Mouse (Mus musculus) liver, embryonic 14.5 days (tissue): ENCODE results near the gene Shbg. TPM values are rescaled to one million over a fixed set of nuclear protein-coding genes. Genes with fewer than 3 reads are reported as not detected.
A peak's percentile ranks its signal among the peaks of the same experiment; 100 is the strongest.

Experiments
- ATAC-seq: fragments of 200-750 bp; cut with Nextera tagmentation; 2 replicates; pipeline ENCODE4 v1.8.0; 2017; ENCODE audit warnings: moderate number of reproducible peaks, mild to moderate bottlenecking, moderate library complexity; ENCODE audit not compliant: insufficient read depth
- DNase-seq, 3 experiments: peaks; one replicate each; pipeline ENCODE4 v3.0.0-alpha.2; 2012 to 2013; ENCODE audit warnings: low read depth in 3 of 3, low spot score in 3 of 3
- H3K27ac ChIP-seq: fragments of 300-500 bp; sonication (generic); 2 replicates; pipeline ENCODE4 v1.5.1; 2014; ENCODE audit warnings: moderate library complexity, mild to moderate bottlenecking, control low read depth, inconsistent platforms
- H3K27me3 ChIP-seq: fragments of 300-500 bp; sonication (generic); 2 replicates; pipeline ENCODE4 v1.6.1; 2014; ENCODE audit warnings: mild to moderate bottlenecking, low read length, moderate library complexity; ENCODE audit not compliant: control insufficient read depth, insufficient read depth
- H3K36me3 ChIP-seq: fragments of 300-500 bp; sonication (generic); replicated peaks from 2 replicates; pipeline ENCODE4 v1.6.1; 2014; ENCODE audit warnings: low read depth; ENCODE audit not compliant: control insufficient read depth, insufficient read depth
- H3K4me1 ChIP-seq, 2 experiments: fragments of 200-500 bp in 1 of 2; fragments of 300-500 bp in 1 of 2; sonication (generic) in 1 of 2; replicated peaks; 2 replicates each; pipeline ENCODE4 v1.6.1; 2012 to 2014; ENCODE audit warnings: antibody characterized with exemption in 1 of 2, inconsistent platforms in 1 of 2, low read length in 1 of 2; ENCODE audit not compliant: control insufficient read depth in 2 of 2, insufficient read depth in 2 of 2
- H3K4me2 ChIP-seq: fragments of 300-500 bp; sonication (generic); 2 replicates; pipeline ENCODE4 v1.6.1; 2014; ENCODE audit warnings: low read depth, mild to moderate bottlenecking, control low read depth, moderate library complexity
- H3K4me3 ChIP-seq, 2 experiments: fragments of 200-500 bp in 1 of 2; fragments of 300-500 bp in 1 of 2; sonication (generic) in 1 of 2; 2 replicates each; pipeline ENCODE4 v1.5.1; 2012 to 2014; ENCODE audit warnings: low read depth in 2 of 2, low read length in 2 of 2, mild to moderate bottlenecking in 2 of 2, control low read depth in 1 of 2, inconsistent platforms in 1 of 2, moderate library complexity in 1 of 2; ENCODE audit not compliant: insufficient read depth in 1 of 2
- H3K9ac ChIP-seq: fragments of 300-500 bp; sonication (generic); replicated peaks from 2 replicates; pipeline ENCODE4 v1.6.1; 2014; ENCODE audit warnings: mild to moderate bottlenecking, control low read depth, moderate library complexity
- H3K9me3 ChIP-seq: fragments of 300-500 bp; sonication (generic); 2 replicates; pipeline ENCODE4 v1.6.1; 2016; ENCODE audit warnings: low read length, mixed read lengths; ENCODE audit not compliant: control insufficient read depth
- CTCF ChIP-seq: IDR thresholded peaks from 2 replicates; pipeline ENCODE4 v1.5.1; 2016; ENCODE audit warnings: antibody characterized with exemption, low read depth, control low read depth
- EP300 ChIP-seq: IDR thresholded peaks from 2 replicates; pipeline ENCODE4 v1.6.1; 2016; ENCODE audit warnings: antibody characterized with exemption, low read depth
- WGBS: fragments of 180-500 bp; shearing (Covaris S2); extraction: QIAGEN DNeasy Blood & Tissue Kit; methylation state at CpG from one replicate; pipeline ENCODE4 v1.1.7; 2014; ENCODE audit not compliant: insufficient replicate concordance; 5-methylcytosine and 5-hydroxymethylcytosine counted together
- polyA plus RNA-seq, 2 experiments: library from polyadenylated mRNA; depleted of rRNA in 1 of 2; stranded (reverse) in 1 of 2; unstranded in 1 of 2; fragments of >200 nt; fragmentation: Nextera tagmentation in 1 of 2; extraction: Ambion mirVana in 1 of 2; gene quantifications; 2 replicates each; pipeline versions ENCODE4 v1.2.1 to v1.2.3; 2012 to 2014

Shbg gene
- polyA plus RNA-seq, 2 experiments, result 21.4 to 28.4 TPM

DNA sequence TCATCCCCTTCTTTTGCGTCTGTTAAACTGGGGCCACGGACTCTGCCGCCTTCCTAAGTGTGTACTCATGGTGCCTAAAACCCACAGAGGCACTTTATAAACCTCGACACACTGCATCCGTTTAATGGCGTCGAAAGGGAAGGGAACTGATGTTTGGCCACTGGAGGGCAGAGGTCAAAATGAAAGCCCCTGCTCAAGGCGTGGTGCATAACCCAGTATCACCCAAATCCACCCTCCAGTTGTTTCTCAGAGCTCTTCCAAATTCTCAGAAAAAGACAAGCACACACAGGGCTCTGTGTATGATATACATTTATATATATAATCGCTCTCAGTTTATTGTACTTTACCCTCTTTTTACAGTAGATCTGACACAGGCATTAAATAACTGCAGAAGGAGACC, 18.3 kb downstream of the Shbg start:
- peak overlapping the region; percentile 53 for H3K9ac ChIP-seq
- peaks cover 9% of the 10 kb centered on the region for H3K36me3 ChIP-seq
- TF ChIP-seq EP300 (peak; percentile 19; the same call in 1 of the 2 replicates), CTCF (peak; percentile 43; the same call in 1 of the 2 replicates)
- no peaks in the 10 kb centered on the region for H3K9me3 ChIP-seq
- peaks cover 38 to 56% of the 10 kb centered on the region in 2 experiments for H3K4me1 ChIP-seq
- H3K4me2 ChIP-seq, result peak overlapping the region; percentile 61
- H3K27me3 ChIP-seq, result no peaks in the 10 kb centered on the region
- peak overlapping the region; percentile 69 for H3K27ac ChIP-seq
- no peak for DNase-seq
- WGBS, result 11% methylated on average over 9 of the region's 9 CpGs
- H3K4me3 ChIP-seq, result peak overlapping the region; percentile 6 to 24; a peak in 2 of 4 replicates
- ATAC-seq, result peak; percentile 77

DNA sequence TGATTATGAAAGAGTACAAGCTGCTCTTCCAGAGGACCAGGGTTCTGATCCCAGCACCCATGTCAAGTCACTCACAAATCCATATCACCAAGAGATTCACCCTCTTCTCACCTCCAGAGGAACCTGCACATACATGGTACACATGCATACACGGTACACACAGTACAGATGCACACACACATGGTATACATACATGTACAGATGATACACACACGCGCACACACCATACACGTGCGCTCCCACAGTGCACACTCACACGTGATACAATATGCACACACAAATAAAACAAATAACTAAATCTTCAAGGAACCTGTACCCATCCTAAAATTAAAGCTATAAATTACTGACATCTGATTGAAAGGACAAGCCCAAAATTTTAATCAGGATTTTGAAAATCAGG, 22.9 kb downstream of the Shbg start:
- Histone ChIP-seq H3K9me3 (no peaks in the 10 kb centered on the region), H3K4me3 (no peak overlapping the region), H3K4me2 (no peak overlapping the region), H3K27ac (no peak overlapping the region), H3K27me3 (no peaks in the 10 kb centered on the region), H3K36me3 (peaks cover 11% of the 10 kb centered on the region), H3K9ac (no peak overlapping the region), H3K4me1 (peaks cover 26 to 40% of the 10 kb centered on the region in 2 experiments)
- WGBS, result 91% methylated on average over 6 of the region's 6 CpGs
- TF ChIP-seq CTCF (no peak), EP300 (no peak)
- no peak for ATAC-seq
- DNase-seq, result no peak

DNA sequence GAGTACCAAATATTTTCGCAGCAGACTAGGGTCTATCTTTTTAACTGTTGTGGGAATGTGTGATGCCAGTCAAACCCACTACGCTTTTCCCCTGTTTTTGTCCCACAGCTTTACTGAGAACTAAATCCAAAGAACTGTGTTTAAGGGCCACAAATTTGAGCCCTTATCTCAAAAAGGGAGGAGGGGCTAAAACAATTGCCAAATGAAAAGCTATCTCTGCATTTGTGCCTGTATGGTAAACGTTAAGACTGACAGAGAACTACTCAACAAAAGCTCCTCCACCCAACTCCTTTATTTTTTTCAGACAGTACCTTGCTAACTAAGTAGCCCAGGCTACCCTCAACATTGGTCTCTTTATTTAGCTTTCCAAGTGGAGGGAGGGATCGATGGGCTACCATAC, 24.9 kb downstream of the Shbg start:
- Histone ChIP-seq H3K4me1 (peaks cover 30 to 46% of the 10 kb centered on the region in 2 experiments), H3K4me2 (no peak overlapping the region), H3K4me3 (no peak overlapping the region), H3K9me3 (no peaks in the 10 kb centered on the region), H3K36me3 (peaks cover 29% of the 10 kb centered on the region), H3K9ac (peak overlapping the region; percentile 11; the same call in 1 of the 2 replicates), H3K27me3 (no peaks in the 10 kb centered on the region), H3K27ac (peak overlapping the region; percentile 53)
- DNase-seq, result no peak
- TF ChIP-seq CTCF, result no peak
- TF ChIP-seq EP300, result no peak
- ATAC-seq, result no peak
- 54% methylated on average over 4 of the region's 4 CpGs for WGBS

DNA sequence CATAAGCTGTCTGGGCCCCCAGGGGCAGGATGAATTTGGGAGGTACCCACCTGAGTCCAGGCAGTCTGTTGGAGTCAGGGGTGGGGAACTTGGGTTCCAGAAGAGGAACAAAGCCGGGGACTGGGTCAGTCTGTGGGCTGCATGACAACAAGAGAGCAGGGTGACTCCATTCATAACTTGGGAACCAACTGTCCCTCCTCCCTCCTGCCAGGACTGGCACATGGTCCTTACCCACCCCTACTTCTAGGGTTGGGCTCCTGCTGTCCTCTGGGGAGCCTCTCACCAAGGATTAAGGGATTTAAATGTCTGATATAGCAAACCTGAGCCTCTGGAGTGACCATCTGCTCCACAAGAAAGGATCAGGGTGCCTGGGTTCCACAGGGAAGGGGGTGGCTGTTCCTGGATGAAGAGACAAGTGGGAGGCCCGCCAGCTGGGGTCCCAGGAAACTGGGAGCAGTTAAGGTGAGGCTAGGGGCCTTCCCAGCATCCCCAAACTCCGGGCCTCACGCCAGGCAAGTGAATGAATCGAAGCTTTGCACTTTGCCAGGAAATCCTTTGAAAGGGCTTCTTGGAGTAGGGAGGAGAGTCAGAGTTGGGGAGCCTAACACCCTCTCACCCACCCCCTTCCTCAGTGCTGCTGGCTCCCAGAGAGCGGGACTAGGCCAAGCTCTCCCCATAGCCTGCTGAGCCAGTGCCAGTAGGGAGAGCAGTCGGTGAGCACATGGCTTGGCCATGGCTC, 25.6 kb downstream of the Shbg start:
- peaks cover 30 to 46% of the 10 kb centered on the region in 2 experiments for H3K4me1 ChIP-seq
- no peaks in the 10 kb centered on the region for H3K9me3 ChIP-seq
- no peak overlapping the region for H3K4me2 ChIP-seq
- DNase-seq (no peak), ATAC-seq (no peak)
- no peaks in the 10 kb centered on the region for H3K27me3 ChIP-seq
- WGBS, result 71% methylated on average over 7 of the region's 7 CpGs
- TF ChIP-seq EP300 (no peak), CTCF (no peak)
- H3K4me3 ChIP-seq, result no peak overlapping the region
- H3K9ac ChIP-seq, result peak overlapping the region; percentile 11; the same call in 1 of the 2 replicates
- H3K27ac ChIP-seq, result peak overlapping the region; percentile 53
- peaks cover 34% of the 10 kb centered on the region for H3K36me3 ChIP-seq

DNA sequence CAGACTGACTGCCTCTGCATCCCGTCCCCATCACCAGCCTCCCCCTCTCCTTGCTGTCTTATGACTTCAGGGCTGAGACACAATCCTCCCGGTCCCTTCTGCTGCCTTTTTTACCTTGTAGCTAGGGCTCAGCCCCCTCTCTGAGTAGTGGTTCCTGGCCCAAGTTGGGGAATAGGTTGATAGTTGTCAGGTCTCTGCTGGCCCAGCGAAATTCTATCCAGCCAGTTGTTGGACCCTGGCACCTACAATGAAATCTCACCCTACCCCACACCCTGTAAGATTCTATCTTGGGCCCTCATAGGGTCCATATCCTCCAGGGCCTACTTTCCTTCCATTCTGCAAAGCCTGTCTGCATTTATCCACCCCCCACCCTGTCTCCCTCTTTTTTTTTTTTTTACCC, 26.3 kb downstream of the Shbg start:
- no peaks in the 10 kb centered on the region for H3K9me3 ChIP-seq
- H3K4me2 ChIP-seq, result no peak overlapping the region
- DNase-seq (no peak), ATAC-seq (no peak)
- no peak for TF ChIP-seq EP300
- TF ChIP-seq CTCF, result no peak
- H3K36me3 ChIP-seq, result peaks cover 34% of the 10 kb centered on the region
- 77% methylated on average over 3 of the region's 3 CpGs for WGBS
- H3K27me3 ChIP-seq, result no peaks in the 10 kb centered on the region
- peaks cover 31 to 49% of the 10 kb centered on the region in 2 experiments for H3K4me1 ChIP-seq
- H3K9ac ChIP-seq, result no peak overlapping the region
- H3K27ac ChIP-seq, result peak overlapping the region; percentile 7
- no peak overlapping the region for H3K4me3 ChIP-seq
